Mouse (Mus musculus) hindbrain, embryonic 11.5 days (tissue): Measurements from ENCODE around the gene Rabgap1. TPM values are rescaled to one million over a fixed set of nuclear protein-coding genes. Genes with fewer than 3 reads are reported as not detected.
A peak's percentile ranks its signal among the peaks of the same experiment; 100 is the strongest.
"Not testable (repeated sequence)": the region's sequence is repeated elsewhere in the genome, so short reads cannot be mapped to it uniquely, and the experiment has no call there.

Experiments
- ATAC-seq: fragments of 200-750 bp; cut with Nextera tagmentation; 2 replicates; pipeline ENCODE4 v1.8.0; 2017; ENCODE audit warnings: mild to moderate bottlenecking, moderate TSS enrichment, moderate library complexity; ENCODE audit not compliant: low FRiP score
- DNase-seq: peaks from one replicate; pipeline ENCODE4 v3.0.0-alpha.2; 2015; ENCODE audit warnings: low spot score
- H3K27ac ChIP-seq: fragments of 300-500 bp; sonication (generic); 2 replicates; pipeline ENCODE4 v1.5.1; 2014; ENCODE audit warnings: mild to moderate bottlenecking, low read depth, low read length
- H3K27me3 ChIP-seq: fragments of 300-500 bp; sonication (generic); 2 replicates; pipeline ENCODE4 v1.6.1; 2014; ENCODE audit warnings: mild to moderate bottlenecking, low read length, moderate library complexity, mixed read lengths; ENCODE audit not compliant: control insufficient read depth, insufficient read depth
- H3K36me3 ChIP-seq: fragments of 300-500 bp; sonication (generic); 2 replicates; pipeline ENCODE4 v1.6.1; 2014; ENCODE audit warnings: mild to moderate bottlenecking, low read length, moderate library complexity, mixed read lengths; ENCODE audit not compliant: control insufficient read depth, insufficient read depth
- H3K4me1 ChIP-seq: fragments of 300-500 bp; sonication (generic); replicated peaks from 2 replicates; pipeline ENCODE4 v1.6.1; 2014; ENCODE audit warnings: low read length, mixed read lengths; ENCODE audit not compliant: control insufficient read depth, insufficient read depth
- H3K4me2 ChIP-seq: fragments of 300-500 bp; sonication (generic); replicated peaks from 2 replicates; pipeline ENCODE4 v1.6.1; 2014; ENCODE audit warnings: mild to moderate bottlenecking, low read depth, low read length
- H3K4me3 ChIP-seq: fragments of 300-500 bp; sonication (generic); 2 replicates; pipeline ENCODE4 v1.5.1; 2014; ENCODE audit warnings: low read depth, low read length
- H3K9ac ChIP-seq: fragments of 300-500 bp; sonication (generic); 2 replicates; pipeline ENCODE4 v1.6.1; 2014; ENCODE audit warnings: low read depth, low read length
- H3K9me3 ChIP-seq: fragments of 300-500 bp; sonication (generic); 2 replicates; pipeline ENCODE4 v1.6.1; 2016; ENCODE audit warnings: low read length; ENCODE audit not compliant: control insufficient read depth
- WGBS: fragments of 180-500 bp; shearing (Covaris S2); extraction: QIAGEN DNeasy Blood & Tissue Kit; methylation state at CpG from one replicate; pipeline ENCODE4 v1.1.7; 2014; 5-methylcytosine and 5-hydroxymethylcytosine counted together
- polyA plus RNA-seq: library from polyadenylated mRNA; unstranded; fragments of >200 nt; fragmentation: Nextera tagmentation; extraction: Ambion mirVana; gene quantifications from 2 replicates; pipeline ENCODE4 v1.2.1, GENCODE M21; 2014

Gene Rabgap1
- polyA plus RNA-seq, 1 experiment from 2014 or later = 86.2 TPM

- DNase-seq = no peak
- no peaks in the 10 kb centered on the region for H3K27me3 ChIP-seq
- no peak overlapping the region for H3K9ac ChIP-seq
- H3K4me1 ChIP-seq = no peaks in the 10 kb centered on the region
- no peak for ATAC-seq
- WGBS = 93% methylated on average over 2 of the region's 2 CpGs
- no peak overlapping the region for H3K4me2 ChIP-seq
- H3K4me3 ChIP-seq = no peak overlapping the region
- no peak overlapping the region for H3K27ac ChIP-seq
- 0 out of 2 replicates have a peak, but pooled peaks cover 4% of the 10 kb centered on the region for H3K36me3 ChIP-seq
- no peaks in the 10 kb centered on the region for H3K9me3 ChIP-seq
Measured at GRCm38 (mm10) chr2:37488956-37489355, 45.9 kb downstream of the Rabgap1 start.

GRCm38 (mm10) chr2:37497321-37497720 is 54.2 kb downstream of the Rabgap1 start:
- Histone ChIP-seq H3K4me1 (no peaks in the 10 kb centered on the region), H3K9me3 (no peaks in the 10 kb centered on the region), H3K27me3 (no peaks in the 10 kb centered on the region), H3K4me3 (no peak overlapping the region), H3K9ac (no peak overlapping the region), H3K27ac (no peak overlapping the region), H3K4me2 (no peak overlapping the region), H3K36me3 (0 out of 2 replicates have a peak, but pooled peaks cover 3% of the 10 kb centered on the region)
- DNase-seq (no peak), ATAC-seq (no peak)
- 94% methylated on average over 4 of the region's 4 CpGs for WGBS

- 96% methylated on average over 2 of the region's 2 CpGs for WGBS
- ATAC-seq, H3K9me3 ChIP-seq, H3K4me3 ChIP-seq, H3K4me2 ChIP-seq, H3K9ac ChIP-seq, DNase-seq, H3K36me3 ChIP-seq, H3K27me3 ChIP-seq, H3K4me1 ChIP-seq, H3K27ac ChIP-seq: not testable (repeated sequence)
Measured at GRCm38 (mm10) chr2:37505856-37506255, 62.8 kb downstream of the Rabgap1 start.

GRCm38 (mm10) chr2:37511134-37511901 is 68.2 kb downstream of the Rabgap1 start:
- Histone ChIP-seq H3K9me3 (no peaks in the 10 kb centered on the region), H3K9ac (no peak overlapping the region), H3K36me3 (no peaks in the 10 kb centered on the region; the same call in 1 of the 2 replicates), H3K27me3 (no peaks in the 10 kb centered on the region), H3K27ac (no peak overlapping the region), H3K4me1 (peaks cover 2% of the 10 kb centered on the region; the same call in 1 of the 2 replicates), H3K4me2 (no peak overlapping the region), H3K4me3 (no peak overlapping the region)
- DNase-seq (no peak), ATAC-seq (no peak)
- WGBS = 95% methylated on average over 4 of the region's 4 CpGs

GRCm38 (mm10) chr2:37516030-37516710 is 73.1 kb downstream of the Rabgap1 start, which contains the start of gene Gpr21:
TSS of gene Gpr21 (plus strand) at chr2:37516332.
- no peaks in the 10 kb centered on the region for H3K9me3 ChIP-seq
- H3K9ac ChIP-seq = 0 out of 2 replicates have a peak within 1 kb of the TSS, but pooled peaks have one; percentile 19
- ATAC-seq = peak; percentile 79

GRCm38 (mm10) chr2:37516922-37517462 is 73.9 kb downstream of the Rabgap1 start:
- Histone ChIP-seq H3K4me3 (no peak overlapping the region), H3K27ac (peak overlapping the region; percentile 6; the same call in 1 of the 2 replicates), H3K9ac (no peak overlapping the region), H3K9me3 (no peaks in the 10 kb centered on the region), H3K36me3 (no peaks in the 10 kb centered on the region), H3K27me3 (no peaks in the 10 kb centered on the region), H3K4me2 (peak overlapping the region; percentile 6; the same call in 1 of the 2 replicates), H3K4me1 (peaks cover 4% of the 10 kb centered on the region; the same call in 1 of the 2 replicates)
- ATAC-seq (peak; percentile 47; the same call in 1 of the 2 replicates), DNase-seq (peak; percentile 19)
- 43% methylated on average over 4 of the region's 4 CpGs for WGBS

More at GRCm38 (mm10) chr2:37516030-37516710, 73.1 kb downstream of the Rabgap1 start, which contains the start of gene Gpr21:
- 29% methylated on average over 11 of the region's 11 CpGs for WGBS
- Histone ChIP-seq H3K27me3 (no peaks in the 10 kb centered on the region), H3K4me3 (peak within 1 kb of the TSS; percentile 10; the same call in 1 of the 2 replicates), H3K27ac (peak within 1 kb of the TSS; percentile 14; the same call in 1 of the 2 replicates), H3K4me1 (peaks cover 4% of the 10 kb centered on the region; the same call in 1 of the 2 replicates), H3K36me3 (no peaks in the 10 kb centered on the region), H3K4me2 (peak within 1 kb of the TSS; percentile 6)
- peak; percentile 38 for DNase-seq

- H3K9ac ChIP-seq = no peak overlapping the region
- H3K9me3 ChIP-seq = no peaks in the 10 kb centered on the region
- H3K4me1 ChIP-seq = peaks cover 4% of the 10 kb centered on the region; the same call in 1 of the 2 replicates
- no peaks in the 10 kb centered on the region for H3K27me3 ChIP-seq
- ATAC-seq = no peak
- no peak overlapping the region for H3K4me2 ChIP-seq
- WGBS = 94% methylated on average over 4 of the region's 4 CpGs
- H3K36me3 ChIP-seq = no peaks in the 10 kb centered on the region
- no peak overlapping the region for H3K27ac ChIP-seq
- H3K4me3 ChIP-seq = no peak overlapping the region
- no peak for DNase-seq
Measured at GRCm38 (mm10) chr2:37518561-37519285, 75.6 kb downstream of the Rabgap1 start.

GRCm38 (mm10) chr2:37519286-37519640 is 76.2 kb downstream of the Rabgap1 start:
- ATAC-seq = no peak
- peaks cover 4% of the 10 kb centered on the region; the same call in 1 of the 2 replicates for H3K4me1 ChIP-seq

More at GRCm38 (mm10) chr2:37519286-37519640, 76.2 kb downstream of the Rabgap1 start:
- Histone ChIP-seq H3K4me3 (no peak overlapping the region), H3K27ac (no peak overlapping the region), H3K4me2 (no peak overlapping the region), H3K27me3 (no peaks in the 10 kb centered on the region), H3K9ac (no peak overlapping the region), H3K36me3 (no peaks in the 10 kb centered on the region), H3K9me3 (no peaks in the 10 kb centered on the region)
- no peak for DNase-seq
- WGBS = 95% methylated on average over 1 of the region's 1 CpGs
